Mouse (Mus musculus) 3T3-L1 (cell line): ENCODE data around the gene Foxn4.

Experiments
- DNase-seq: peaks from one replicate; pipeline ENCODE4 v3.0.0-alpha.2; 2015; ENCODE audit warnings: low read depth, low spot score

The Foxn4 gene

DNA sequence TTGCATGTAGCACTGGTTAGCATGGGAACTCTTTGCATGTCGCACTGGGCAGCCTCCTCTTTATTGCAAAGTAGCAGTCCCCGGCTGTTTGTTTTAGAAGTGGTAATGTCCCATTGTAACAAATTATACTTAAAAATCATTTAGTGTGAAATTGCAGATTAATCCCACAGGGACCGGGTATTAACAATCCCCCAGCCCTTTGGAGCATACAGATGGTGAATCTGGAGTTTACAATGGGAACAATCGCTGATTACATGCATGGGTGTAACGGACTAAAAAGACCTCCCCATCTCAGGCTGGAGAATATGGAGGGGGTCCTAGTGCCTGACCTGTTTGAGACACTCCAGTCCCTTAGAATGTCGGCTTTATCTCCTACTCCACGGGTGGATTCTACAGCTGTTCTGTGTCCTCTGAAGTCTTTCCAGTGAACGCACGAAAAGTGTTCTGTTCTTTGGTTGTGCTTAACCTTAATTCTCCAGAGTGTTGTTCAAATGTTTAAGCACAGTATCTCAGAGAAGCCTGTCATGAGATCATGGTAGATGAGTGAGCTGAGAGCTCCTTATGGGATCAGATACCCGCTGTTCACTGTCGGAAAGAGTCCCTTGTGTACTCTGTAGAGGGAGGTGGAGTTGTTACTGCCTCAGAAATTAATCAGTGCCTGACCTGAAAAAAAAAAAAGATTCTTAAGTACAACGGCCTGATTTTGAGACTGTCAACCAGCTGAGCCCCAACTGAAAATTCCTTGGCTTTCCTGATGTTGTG, 6.0 kb upstream of the Foxn4 start:
- no peak for DNase-seq

DNA sequence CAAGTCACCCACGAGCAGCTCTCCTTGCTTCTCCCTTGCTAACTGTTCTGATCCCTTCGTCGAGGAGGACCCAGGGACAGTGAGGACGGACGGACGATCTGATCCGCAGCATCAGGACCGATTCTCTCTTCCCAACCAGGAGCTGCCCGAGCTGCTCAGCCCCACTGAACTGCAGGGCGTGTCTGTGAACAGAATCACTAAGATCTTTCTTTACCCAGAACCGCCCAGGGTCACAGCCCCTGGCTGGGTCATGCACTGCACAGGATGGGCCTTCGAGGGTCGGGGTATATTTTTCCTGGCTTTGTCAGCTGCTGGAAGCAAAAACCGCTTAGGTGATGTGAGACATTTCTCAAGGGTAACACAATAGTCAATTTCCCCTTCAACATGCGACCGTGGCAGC, 2.4 kb upstream of the Foxn4 start:
- DNase-seq: no peak

DNA sequence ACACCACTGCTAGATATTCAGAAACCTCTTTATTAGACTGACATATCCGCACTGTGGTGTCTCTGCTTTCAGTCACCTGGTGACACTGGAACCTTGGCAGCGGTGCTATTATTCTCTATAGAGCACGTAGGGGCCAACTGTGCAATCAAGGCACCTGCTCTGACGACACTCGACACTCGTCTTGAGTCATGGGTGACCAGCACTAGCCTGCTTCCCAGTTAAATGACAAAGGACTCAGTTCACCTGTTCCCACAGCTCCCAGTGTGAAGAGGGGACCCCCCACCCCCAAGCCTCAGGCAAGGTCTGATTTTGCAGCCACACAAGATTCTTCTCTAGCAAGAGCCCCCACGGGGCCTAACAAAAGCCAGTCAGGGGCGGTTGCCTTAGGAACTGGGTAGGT, 1.7 kb upstream of the Foxn4 start:
- no peak for DNase-seq

DNA sequence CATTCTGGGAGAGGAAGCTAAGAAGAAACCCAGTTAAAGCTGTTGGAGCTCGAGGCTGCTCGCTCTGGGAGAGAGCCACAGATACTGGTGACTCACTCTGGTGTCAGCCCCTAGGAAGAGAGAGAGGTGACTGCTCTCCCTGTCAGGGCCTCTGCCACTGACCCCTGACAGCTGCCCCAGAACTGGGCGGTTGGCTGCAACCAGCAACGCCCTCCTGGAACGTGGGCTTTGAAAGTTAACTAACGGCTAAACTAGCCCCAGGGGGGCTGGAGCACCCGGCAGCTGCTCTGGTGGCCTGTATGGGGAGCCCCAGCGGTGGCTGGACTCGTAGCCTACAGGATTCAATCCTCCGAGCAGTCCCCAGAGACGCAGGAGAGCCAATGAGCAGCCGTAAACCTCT, 3.6 kb downstream of the Foxn4 start:
- DNase-seq: peak; percentile 80

DNA sequence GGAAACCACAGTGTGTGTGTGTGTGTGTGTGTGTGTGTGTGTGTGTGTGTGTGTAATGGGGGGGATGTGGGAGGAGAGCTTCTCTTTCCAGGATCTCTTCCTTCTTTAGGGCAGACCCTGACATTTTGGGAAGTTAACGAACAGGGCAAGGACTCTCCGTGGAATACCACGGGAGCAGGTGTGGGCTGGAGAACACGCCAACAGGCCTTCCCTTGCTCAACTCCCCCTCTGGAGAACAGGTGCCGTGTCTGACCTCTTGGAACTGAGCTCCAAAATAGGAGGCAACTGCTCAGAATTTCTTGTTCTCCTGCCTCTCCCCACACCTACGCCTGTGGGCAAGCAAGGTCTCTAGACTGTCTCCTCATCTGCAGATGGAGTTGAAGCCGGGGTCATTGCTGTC, 4.1 kb downstream of the Foxn4 start:
- no peak for DNase-seq

DNA sequence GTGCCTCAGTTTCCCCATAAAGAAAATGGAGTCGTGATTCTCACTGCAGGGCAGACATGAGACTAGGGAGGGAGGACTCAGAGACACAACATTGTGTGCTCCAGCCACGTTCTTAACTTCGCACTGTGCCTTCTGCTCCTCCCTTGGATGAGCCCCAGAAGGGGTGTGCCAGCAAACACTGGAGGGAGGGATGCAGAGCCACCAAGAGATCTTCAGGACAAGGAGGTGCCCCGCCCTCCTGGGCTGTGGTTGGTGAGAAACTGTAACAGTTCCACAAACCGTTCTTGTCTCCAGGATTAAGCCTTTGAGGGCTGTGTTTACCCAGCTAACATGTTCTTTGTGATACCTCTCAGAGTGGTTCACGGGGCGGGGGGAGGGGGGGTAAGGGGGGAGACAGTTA, 5.0 kb downstream of the Foxn4 start:
- DNase-seq: peak; percentile 54

DNA sequence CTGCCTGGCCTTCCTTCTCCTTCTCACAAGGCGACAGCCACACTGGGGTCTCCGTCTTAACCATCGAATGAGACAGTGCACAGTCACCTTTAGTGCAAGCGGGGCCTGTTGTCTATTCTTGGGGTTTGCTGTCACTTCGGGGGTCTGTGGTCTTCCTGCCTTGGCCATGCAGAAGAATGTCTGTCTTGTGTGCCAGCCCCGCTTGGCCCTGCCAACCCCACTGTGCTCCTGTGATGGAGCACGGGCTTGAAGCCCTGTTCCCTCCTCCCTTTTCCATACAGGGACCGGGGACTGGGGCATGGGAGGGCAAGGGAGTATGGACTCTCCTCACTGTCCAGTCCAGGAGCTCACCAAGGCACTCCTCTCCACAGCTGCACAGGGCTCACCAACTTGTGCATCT, 8.8 kb downstream of the Foxn4 start:
- no peak for DNase-seq

DNA sequence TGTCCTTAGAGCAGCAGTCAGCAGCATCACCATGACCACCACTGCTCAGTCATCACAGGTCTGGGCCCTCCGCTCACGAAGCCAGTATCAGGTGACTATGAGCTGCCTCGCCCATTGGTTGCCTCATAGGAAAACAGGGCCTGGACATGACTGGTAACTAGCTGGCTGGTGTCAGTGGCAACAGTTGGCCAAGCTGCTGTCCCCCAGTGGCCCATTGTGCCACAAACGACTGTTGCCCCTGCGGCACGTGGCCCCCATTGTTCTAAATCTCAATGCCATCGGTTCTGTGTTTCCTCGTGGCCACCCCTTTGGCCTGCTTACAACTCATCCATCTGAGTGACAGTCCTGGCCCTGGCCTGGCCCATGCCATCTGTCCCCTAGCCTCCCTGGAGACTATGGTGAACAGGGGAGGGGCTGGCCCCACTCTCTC, 9.6 kb downstream of the Foxn4 start:
- no peak for DNase-seq

DNA sequence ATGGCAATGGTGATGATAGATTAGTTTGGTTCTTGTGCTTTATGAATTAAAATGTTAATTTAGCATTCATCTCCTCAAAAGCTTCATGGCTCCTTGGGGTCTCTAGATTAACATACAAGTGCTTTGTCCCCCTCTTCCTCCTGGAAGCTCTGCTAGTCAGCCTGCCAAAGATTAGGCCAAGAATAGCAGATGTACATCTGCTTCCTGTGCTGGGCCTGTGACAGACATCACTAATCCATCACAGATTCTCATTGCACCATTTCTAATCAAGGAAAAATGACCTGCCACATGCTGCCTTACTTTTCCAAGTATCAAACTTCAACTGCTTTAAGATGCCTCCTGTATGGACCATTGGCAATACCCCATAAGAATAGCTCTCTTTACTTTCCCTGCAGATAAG, 12.1 kb downstream of the Foxn4 start:
- DNase-seq: no peak

DNA sequence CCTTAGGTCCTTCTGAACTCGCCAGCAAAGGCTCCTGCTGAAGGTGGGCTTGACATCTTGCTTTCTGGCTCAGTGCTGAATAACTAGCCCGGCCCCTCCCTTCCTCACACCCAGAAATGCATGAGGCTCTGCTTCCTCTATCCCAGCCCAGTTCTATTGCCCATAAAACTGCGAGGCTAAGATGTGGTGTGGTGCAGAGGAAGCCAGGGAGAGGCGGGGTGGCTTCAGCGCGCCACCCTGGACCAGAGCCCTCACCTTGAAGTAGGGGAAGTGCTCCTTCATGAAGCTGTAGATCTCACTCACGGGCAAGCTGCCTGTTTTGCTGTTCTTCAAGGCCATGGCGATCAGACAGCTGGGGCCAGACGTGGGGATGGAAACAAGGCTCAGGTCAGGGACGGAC, 14.1 kb downstream of the Foxn4 start:
- DNase-seq: no peak

DNA sequence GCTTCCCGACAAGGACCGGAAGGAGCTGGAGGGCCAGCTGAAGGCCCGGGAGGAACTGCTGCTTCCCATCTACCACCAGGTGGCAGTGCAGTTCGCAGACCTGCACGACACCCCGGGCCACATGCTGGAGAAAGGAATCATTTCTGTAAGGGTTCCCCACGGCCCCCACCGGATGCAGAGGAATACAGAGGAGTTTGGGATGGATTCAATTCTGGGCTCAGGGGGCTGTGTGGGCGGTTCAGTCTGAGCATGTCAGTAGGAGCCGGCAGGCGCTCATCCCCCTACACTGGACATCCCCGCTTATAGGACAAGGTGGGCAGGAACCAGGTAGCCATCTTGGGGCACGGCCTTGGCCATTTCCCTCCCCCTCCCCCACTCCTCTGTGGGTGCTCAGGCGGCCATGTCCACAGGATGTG, 25.4 kb downstream of the Foxn4 start:
- DNase-seq: peak; percentile 84

DNA sequence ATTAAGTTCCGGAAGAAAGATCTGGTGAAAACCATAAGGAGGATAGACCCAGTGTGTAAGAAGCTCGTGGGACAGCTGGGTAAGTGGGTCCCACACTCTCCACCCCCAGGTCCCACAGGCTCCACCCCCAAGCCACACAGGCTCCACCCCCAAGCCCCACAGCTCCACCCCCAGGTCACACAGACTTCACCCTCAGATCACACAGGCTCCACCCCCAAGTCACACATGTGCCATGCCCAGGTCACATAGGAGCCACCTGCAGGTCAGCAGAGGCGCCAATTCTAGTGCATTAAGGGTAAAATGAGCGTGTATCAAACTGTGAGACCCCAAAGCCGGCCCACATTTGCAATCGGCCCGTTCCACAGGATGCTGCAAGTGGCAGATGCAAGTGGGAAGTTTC, 27.1 kb downstream of the Foxn4 start:
- DNase-seq: no peak

DNA sequence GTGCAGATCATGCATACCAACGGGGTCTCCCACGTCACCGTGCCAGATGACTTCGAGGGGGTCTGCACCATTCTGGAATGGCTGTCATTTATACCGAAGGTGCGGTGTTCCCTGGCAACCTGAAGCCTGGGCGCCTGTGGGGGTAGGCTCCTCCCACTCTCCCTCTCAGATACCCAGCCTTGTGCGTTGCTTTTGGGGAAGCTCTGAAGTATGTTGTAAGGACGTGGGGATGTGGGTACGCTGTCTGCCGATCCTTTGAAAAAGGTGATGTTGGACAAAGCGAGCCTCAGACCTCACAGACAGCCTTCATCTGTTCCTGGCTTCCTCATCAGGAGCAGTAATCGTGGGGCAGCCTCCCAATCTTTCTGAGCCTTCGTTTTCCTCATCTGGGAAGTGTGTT, 33.9 kb downstream of the Foxn4 start:
- DNase-seq: no peak

DNA sequence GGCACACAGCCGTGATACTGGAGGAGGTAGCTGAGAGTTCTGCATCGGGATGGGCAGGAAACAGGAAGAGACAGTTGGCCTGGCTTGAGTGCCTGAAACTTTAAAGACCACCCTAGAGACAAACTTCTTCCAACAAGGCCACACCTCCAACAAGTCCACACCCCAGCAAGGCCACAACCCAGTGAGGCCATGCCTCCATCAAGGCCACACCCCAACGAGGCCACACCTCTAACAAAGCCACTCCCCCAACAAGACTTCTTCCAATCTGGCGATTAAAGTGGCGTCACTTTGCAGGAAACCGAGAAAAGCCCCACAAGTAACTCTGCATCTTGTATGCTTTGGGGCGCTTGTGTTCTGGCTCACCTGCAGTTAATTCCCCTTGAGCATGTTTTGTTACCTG, 34.7 kb downstream of the Foxn4 start:
- DNase-seq: no peak

DNA sequence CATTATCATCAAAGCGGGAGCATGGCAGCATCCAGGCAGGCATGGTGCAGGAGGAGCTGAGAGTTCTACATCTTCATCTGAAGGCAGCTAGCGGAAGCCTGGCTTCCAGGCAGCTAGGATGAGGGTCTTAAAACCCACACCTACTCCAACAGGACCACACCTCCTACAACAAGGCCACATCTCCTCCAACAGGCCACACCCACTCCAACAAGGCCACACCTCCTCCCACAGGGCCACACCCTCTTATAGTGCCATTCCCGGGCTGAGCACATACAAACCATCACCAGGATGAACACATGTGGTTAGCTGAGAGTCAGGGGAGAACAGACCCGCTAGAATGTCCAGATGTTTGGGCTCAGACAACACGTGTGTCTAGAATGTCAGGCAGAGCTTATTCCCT, 44.7 kb downstream of the Foxn4 start:
- DNase-seq: no peak

DNA sequence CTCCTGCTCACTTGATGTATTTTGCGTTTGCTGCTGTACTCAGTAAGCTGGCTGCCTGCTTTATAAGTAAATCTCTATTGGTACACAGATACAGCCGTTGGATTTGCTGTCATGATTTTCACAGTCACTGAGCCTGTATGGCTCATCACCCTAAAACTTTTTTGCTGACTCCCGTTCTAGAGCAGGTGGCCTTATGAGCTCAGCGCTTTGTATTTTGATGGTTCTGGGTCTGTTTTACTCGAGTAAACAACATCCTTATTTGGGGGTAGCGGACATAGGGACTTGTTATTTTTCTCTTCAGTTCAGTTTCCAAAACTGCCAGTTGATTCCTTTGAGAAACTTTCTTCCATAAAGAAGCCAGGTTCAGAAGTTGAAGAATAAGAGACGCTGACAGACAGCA, 47.6 kb downstream of the Foxn4 start:
- no peak for DNase-seq

DNA sequence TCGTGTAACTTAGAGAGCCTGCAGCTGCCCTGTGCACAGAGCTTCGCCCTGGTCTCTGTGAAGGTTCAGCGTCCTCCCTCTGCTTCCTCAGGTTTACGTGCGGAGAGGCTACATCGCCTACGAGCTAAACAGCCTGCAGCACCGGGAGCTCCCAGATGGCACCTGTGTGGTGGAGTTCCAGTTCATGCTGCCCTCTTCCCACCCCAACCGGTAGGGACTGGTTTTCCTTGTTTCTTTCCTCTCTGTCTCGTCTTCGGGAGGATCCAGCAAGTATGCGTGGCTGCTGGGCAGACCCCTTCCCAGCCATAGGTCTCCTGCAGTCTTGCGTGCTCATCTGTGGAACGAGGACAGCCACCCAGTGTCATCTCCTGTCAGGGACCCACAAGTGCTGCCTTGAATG, 54.8 kb downstream of the Foxn4 start:
- DNase-seq: no peak

DNA sequence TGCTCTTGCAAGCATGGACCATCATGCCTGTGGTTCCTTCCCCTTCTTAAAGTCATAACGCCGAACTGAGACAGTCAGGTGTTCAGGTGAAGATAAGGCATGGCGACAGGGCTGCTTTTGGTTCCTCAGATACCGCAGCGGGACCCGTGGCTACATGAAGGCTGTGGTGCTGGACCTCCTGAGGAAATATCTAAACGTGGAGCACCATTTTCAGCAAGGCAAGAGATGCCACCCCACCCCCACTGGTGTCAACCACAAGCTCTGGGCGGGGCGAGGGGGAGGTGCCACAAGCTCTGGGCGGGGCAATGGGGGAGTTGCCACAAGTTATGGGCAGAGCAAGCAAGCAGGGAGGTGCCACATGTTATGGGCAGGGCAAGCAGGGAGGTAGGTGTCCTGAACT, 60.4 kb downstream of the Foxn4 start:
- no peak for DNase-seq

DNA sequence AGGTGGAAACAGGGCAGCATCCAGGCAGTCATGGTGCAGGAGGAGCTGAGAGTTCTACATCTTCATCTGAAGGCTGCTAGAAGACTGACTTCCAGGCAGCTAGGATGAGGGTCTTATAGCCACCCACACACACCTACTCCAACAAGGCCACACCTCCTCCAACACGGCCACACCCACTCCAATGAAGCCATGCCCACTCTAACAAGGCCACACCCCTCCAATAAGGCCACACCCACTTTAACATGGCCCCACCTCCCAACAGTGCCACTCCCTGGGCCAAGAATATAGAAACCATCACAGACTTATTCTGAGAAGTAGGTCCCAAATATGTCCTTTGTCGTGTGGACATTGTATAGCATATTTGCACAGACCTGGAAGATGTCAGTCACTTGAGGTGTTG, 67.4 kb downstream of the Foxn4 start:
- no peak for DNase-seq
